Mouse (Mus musculus): ENCODE data around the gene Cideb.

Gene Cideb

GRCm38 (mm10) chr14:55765696-55766095 lies 7.4 kb upstream of the Cideb start, which contains the start of gene Ltb4r1:
Gene Ltb4r1, plus strand, starts transcription at chr14:55765962.
- no peak for DNase-seq (ENCODE audit: low spot score in 2 of 2)

DNA sequence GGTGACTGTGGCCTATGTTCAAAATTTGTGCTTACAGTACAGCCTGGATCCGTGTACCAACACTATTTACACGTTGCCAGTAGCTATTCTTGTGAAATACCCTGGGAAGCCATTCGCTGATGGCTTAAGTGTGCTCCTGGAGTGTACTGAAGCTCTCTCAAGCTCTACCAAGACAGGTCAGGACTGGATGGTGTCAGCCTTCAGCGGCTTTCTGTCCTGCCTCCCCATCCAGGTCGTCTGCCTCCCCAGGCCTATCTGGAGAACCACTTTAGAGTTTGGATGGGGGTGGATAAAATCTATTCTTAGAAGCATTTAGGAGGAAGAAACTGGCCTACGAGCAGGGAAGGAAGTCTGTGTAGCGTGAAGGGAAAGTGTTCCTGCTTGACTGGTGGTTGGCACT lies 4.9 kb upstream of the Cideb start:
- no peak for DNase-seq (ENCODE audit: low spot score in 2 of 2)

- no peak for DNase-seq (ENCODE audit: low spot score in 2 of 2)
Observed at GRCm38 (mm10) chr14:55762001-55762821, 4.0 kb upstream of the Cideb start.

- no peak for DNase-seq (ENCODE audit: low spot score in 2 of 2)
Observed at GRCm38 (mm10) chr14:55761163-55761562, 2.9 kb upstream of the Cideb start, which contains the start of gene Ltb4r2. Gene Ltb4r2, plus strand, starts transcription at chr14:55761428.

DNA sequence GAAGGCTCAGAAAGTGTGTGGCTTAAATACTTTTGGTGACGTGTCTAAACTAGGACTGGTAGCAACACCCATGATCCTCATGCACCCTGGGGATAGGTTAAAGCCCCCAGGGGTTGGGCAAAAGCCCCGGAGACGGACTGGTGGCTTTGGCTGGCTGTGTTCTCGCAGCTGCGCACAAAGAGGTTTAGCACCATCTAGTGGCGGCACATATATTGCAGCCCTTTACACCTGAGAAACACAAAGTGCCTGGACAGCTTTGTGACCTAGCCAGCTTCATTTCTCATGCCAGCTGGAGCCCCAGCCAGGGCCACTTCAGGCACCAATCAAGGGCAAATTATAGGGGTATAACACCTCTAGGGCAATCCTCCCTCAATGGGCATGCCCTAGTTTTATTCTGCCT lies 1.9 kb upstream of the Cideb start:
- peak; percentile 79 to 82 for DNase-seq (ENCODE audit: low spot score in 2 of 2)

DNA sequence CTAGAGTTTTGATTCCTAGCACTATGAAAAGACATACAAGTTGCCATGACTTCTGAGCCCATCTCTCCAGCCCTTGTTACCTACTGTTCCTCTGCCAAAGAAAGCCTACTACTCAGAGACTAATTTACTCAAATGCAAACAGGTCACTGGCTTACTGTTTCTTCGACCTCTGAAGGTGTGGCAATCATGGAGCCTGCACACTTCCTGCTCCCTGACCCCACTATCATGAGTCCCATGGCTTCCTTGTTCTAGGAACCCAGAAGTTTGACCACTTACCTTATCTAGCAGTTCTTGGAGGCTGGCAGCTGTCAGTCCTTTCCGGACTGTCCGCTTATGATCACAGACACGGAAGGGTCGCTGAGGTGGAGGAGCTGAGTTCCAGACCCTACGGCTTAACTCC lies 692 bp downstream of the Cideb start:
- DNase-seq (ENCODE audit: low spot score in 2 of 2): no peak

GRCm38 (mm10) chr14:55747051-55747847 lies 11.0 kb downstream of the Cideb start:
- no peak for DNase-seq (ENCODE audit: low spot score in 2 of 2)

DNA sequence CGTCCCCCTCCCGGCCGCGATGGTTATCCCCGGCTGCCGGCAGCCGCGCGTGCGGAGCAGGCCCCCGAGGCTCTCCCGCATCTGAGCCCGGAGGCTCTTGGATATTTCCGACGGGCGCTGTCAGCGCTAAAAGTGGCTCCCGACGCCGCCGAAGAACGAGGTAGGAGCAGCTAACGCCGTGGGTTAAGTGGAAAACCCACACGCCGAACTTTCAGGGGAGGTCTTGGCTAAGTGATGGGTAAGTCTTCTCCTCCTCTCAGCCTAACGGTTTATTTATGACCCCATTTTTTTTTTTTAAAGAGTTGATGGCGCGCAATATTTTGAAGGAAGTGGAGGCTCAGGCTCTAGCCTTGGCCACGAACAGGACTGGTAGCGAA lies 12.4 kb downstream of the Cideb start:
- no peak for DNase-seq (ENCODE audit: low spot score in 2 of 2)

- peak; percentile 83 to 89 for DNase-seq (ENCODE audit: low spot score in 2 of 2)
Observed at GRCm38 (mm10) chr14:55745180-55745860, 12.9 kb downstream of the Cideb start, which contains the start of the genes Dhrs1 and Nop9. Gene Dhrs1, minus strand, starts transcription at chr14:55745690. Gene Nop9, plus strand, starts transcription at chr14:55745693.

DNA sequence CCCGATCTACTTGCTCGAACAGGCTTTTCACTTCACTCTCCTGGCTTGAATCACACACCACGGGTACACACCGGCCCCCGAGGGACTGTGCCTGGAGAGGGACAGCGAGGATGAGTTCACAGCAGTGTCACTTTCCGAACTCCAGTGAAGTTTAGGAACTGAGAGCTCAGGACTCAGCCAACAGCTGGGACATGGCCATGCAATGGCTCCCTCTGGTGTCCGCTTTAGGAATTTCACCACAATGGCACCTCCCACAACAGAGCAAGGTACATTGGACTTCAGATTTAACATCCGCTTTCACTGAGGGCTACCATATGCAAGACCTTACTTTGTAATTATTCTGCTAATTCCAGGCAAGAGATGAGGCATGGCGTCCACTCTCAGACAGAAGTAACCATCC lies 14.5 kb downstream of the Cideb start:
- peak; percentile 84 to 88 for DNase-seq (ENCODE audit: low spot score in 2 of 2)

GRCm38 (mm10) chr14:55737086-55737687 lies 21.1 kb downstream of the Cideb start:
- no peak for DNase-seq (ENCODE audit: low spot score in 2 of 2)

GRCm38 (mm10) chr14:55735758-55736157 lies 22.5 kb downstream of the Cideb start:
- no peak for DNase-seq (ENCODE audit: low spot score in 2 of 2)

GRCm38 (mm10) chr14:55735334-55735733 lies 22.9 kb downstream of the Cideb start:
- no peak for DNase-seq (ENCODE audit: low spot score in 2 of 2)

- no peak for DNase-seq (ENCODE audit: low spot score in 2 of 2)
Observed at GRCm38 (mm10) chr14:55734869-55735268, 23.4 kb downstream of the Cideb start.

DNA sequence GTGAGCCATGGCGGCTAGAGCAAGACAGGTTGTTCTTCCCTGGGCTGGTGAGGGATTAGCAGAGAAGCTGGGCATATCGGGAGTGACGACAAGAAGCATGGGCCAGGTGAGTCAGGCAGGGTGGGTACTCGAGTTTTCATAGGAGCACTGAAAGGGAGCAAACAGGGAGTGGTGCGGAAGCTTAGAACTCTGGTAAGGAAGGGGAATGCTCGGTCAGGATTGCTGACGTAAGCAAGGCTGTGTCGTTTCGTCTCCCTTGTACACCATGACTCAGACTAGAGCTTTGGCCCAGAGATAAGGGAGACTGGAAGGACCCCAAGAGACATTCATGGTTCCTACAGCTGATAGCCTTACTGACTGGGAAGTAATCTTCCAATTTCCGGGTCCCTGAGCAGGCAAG lies 24.4 kb downstream of the Cideb start:
- no peak for DNase-seq (ENCODE audit: low spot score in 2 of 2)

DNA sequence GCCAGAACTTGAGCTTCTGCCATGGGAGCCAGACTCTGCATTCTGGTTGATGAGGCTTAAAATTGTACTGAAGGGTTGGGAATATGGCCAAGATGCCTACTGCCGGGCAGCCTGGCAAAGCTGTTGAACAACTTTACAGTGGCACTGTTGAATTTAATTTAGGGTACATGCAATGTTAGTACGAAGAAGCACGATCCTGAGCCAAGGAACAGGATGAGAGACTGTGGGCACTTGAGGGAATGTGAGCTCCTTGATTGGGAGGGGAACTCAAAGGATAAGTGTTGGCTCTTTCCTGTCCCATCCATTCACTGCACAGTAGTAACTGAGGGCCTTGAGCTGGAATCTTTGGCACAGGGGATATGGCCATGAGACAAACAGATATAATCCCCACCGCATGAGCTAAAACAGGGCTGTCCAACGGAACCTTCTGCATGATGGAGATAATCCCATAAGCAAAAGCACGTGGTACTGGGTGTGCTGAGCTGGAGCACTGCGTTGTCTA lies 27.7 kb downstream of the Cideb start:
- no peak for DNase-seq (ENCODE audit: low spot score in 2 of 2)

GRCm38 (mm10) chr14:55730116-55730515 lies 28.1 kb downstream of the Cideb start:
- no peak for DNase-seq (ENCODE audit: low spot score in 2 of 2)

- DNase-seq (ENCODE audit: low spot score in 2 of 2): no peak
Observed at GRCm38 (mm10) chr14:55727889-55728685, 30.2 kb downstream of the Cideb start.

- no peak for DNase-seq (ENCODE audit: low spot score in 2 of 2)
Observed at GRCm38 (mm10) chr14:55726261-55726660, 32.0 kb downstream of the Cideb start.

GRCm38 (mm10) chr14:55724411-55724871 lies 33.8 kb downstream of the Cideb start:
- peak in 1 of 2 experiments; percentile 43 for DNase-seq (ENCODE audit: low spot score in 2 of 2)

Measured in urinary bladder, postnatal 36 days (tissue).